Mouse (Mus musculus) kidney, adult 2 months (tissue): ENCODE measurements around the gene Muc4.

Experiments
- CTCF ChIP-seq: fragments of 200-500 bp; conservative IDR thresholded peaks from 2 replicates; pipeline ENCODE4 v1.5.1; 2011; ENCODE audit warnings: low read depth, mild to moderate bottlenecking, control low read depth, low read length, moderate library complexity, mixed read lengths; ENCODE audit not compliant: insufficient read depth, insufficient read length
- POLR2A ChIP-seq: fragments of 200-500 bp; IDR thresholded peaks from one replicate; pipeline ENCODE4 v1.6.1; 2011; ENCODE audit warnings: low read depth, low read length, control low read depth

DNA sequence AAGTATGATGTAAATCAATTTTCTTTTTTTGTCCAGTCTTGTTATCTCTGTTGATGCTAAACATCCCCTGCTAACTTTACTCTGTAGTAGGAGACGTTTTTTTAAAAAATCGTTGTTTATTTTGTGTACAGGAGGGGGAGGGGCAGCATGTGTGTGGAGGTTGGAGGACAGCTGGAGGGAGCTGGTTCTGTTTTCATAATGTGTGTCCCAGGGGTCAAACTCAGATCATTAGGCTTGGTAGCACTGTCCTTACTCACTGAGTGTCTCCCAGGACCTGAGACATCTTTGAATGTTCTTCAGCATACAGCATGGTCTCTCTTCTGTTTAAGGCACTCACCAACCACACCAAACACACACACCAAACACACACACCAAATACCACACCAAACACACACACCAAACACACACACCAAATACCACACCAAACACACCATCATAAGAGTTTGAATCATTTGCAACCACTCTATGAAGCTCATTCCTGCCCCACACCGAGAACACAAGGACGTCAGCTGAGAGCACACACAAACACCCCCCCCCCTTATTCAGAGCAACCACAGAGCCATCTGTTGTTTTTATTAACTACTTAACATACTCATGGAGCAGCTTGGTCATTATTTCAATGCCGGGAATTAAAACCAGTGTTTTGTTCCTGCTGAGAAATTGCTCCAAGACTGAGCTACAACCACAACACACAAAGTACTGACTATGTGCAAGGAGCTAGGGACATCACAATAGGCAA, 47.8 kb downstream of the Muc4 start:
- TF ChIP-seq POLR2A (no peak), CTCF (no peak)
